11 mouse cellular contexts compared by ENCODE assay signal in the genomic region with DNA sequence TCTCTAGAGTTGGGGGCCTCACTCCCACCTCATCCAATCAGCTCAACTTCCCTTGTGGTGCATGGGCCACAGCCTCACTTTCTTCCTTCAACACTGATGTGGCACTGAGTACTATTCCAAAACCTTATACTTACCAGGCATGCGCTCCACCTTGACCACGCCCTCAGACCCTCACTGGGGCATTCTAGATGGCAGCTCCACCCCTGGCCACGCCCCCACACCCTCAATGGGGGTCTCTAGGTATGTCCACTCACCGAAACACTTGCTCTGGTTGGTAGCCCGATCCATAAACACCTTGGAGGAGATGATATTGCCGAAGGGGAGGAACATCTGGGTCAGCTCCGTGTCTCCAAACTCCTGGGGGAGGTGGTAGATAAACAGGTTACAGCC. TPM values are rescaled to one million over a fixed set of nuclear protein-coding genes. Genes with fewer than 3 reads are reported as not detected.
DNase-seq lines count a peak whose midpoint lies in the region; ATAC-seq and TF ChIP-seq lines count a peak whose summit lies in the region.
"Had no signal": no experiment of that assay in that cellular context is flagged by ENCODE, and none has a peak within 500 bp of the region (broad histone marks: within the 10 kb centered on the region; RNA-seq: fewer than 3 reads in every experiment).

No protein-coding gene starts in this region.

- no peak for DNase-seq in kidney, postnatal 14 days
- DNase-seq in midbrain, embryonic 11.5 days (ENCODE audit: low spot score, missing footprints) = peak; percentile 83
- DNase-seq in midbrain, embryonic 14.5 days = no peak
- peak; percentile 61 for DNase-seq in testis, postnatal 10 days (ENCODE audit: low spot score)

- no peaks in the 10 kb centered on the region for H3K36me3 ChIP-seq in kidney, embryonic 15.5 days
- H3K36me3 ChIP-seq in midbrain, embryonic 11.5 days (ENCODE audit: control insufficient read depth, insufficient read depth, low read length) = no peaks in the 10 kb centered on the region
- H3K36me3 ChIP-seq in midbrain, embryonic 14.5 days (ENCODE audit: control insufficient read depth, insufficient read depth, low read length) = peaks cover 47% of the 10 kb centered on the region
- H3K36me3 ChIP-seq in intestine, postnatal 0 days (ENCODE audit: control insufficient read depth, insufficient read depth) = no peaks in the 10 kb centered on the region
- H3K36me3 ChIP-seq: heart, embryonic 13.5 days had no signal

- H3K4me3 ChIP-seq in kidney, embryonic 15.5 days (replicated peaks) = peak overlapping the region; percentile 21; the same call in 1 of the 2 replicates
- no peak overlapping the region for H3K4me3 ChIP-seq in midbrain, embryonic 11.5 days (ENCODE audit: low read depth, low read length)
- no peak overlapping the region for H3K4me3 ChIP-seq in midbrain, embryonic 14.5 days (replicated peaks; ENCODE audit: low read depth, low read length)
- H3K4me3 ChIP-seq in intestine, postnatal 0 days (ENCODE audit: low read depth, low read length) = 0 out of 2 replicates have a peak overlapping the region, but pooled peaks have one; percentile 11
- H3K4me3 ChIP-seq: erythroblast, embryonic 14.5 days; heart, embryonic 13.5 days; midbrain, embryonic 10.5 days; neural tube, embryonic 13.5 days had no signal

- peaks cover 99% of the 10 kb centered on the region for H3K27me3 ChIP-seq in kidney, embryonic 15.5 days
- H3K27me3 ChIP-seq in midbrain, embryonic 11.5 days (ENCODE audit: control insufficient read depth, insufficient read depth, low read length) = peaks cover 58% of the 10 kb centered on the region
- H3K27me3 ChIP-seq in midbrain, embryonic 14.5 days (ENCODE audit: control insufficient read depth, insufficient read depth, low read length) = peaks cover 37% of the 10 kb centered on the region
- peaks cover 62% of the 10 kb centered on the region for H3K27me3 ChIP-seq in intestine, postnatal 0 days (replicated peaks; ENCODE audit: control insufficient read depth, insufficient read depth, low read length)

- 34% methylated on average over 7 of the region's 7 CpGs for WGBS in kidney, embryonic 15.5 days
- WGBS in midbrain, embryonic 11.5 days = 35% methylated on average over 7 of the region's 7 CpGs
- 49% methylated on average over 7 of the region's 7 CpGs for WGBS in midbrain, embryonic 14.5 days
- 43% methylated on average over 7 of the region's 7 CpGs for WGBS in intestine, postnatal 0 days

- no peak for ATAC-seq in kidney, embryonic 15.5 days (replicated peaks; ENCODE audit: low FRiP score)
- ATAC-seq in midbrain, embryonic 11.5 days (ENCODE audit: low FRiP score) = no peak
- ATAC-seq in midbrain, embryonic 14.5 days (ENCODE audit: low FRiP score, low TSS enrichment) = no peak
- ATAC-seq in intestine, postnatal 0 days = no peak
- no peak for ATAC-seq in granulocyte monocyte progenitor cell, adult 5-6 weeks (replicated peaks; ENCODE audit: poor library complexity, severe bottlenecking)

- no peak overlapping the region for H3K9ac ChIP-seq in kidney, embryonic 15.5 days
- H3K9ac ChIP-seq in midbrain, embryonic 11.5 days (ENCODE audit: low read length) = no peak overlapping the region
- H3K9ac ChIP-seq in midbrain, embryonic 14.5 days (replicated peaks; ENCODE audit: low read length) = no peak overlapping the region
- H3K9ac ChIP-seq in intestine, postnatal 0 days (ENCODE audit: low read depth, low read length) = no peak overlapping the region
- H3K9ac ChIP-seq: heart, embryonic 13.5 days; neural tube, embryonic 13.5 days had no signal

- no peak for TF ChIP-seq CTCF in intestine, postnatal 0 days (IDR thresholded peaks at IDR 0.05; ENCODE audit: low read depth)

- H3K27ac ChIP-seq in kidney, embryonic 15.5 days = no peak overlapping the region
- H3K27ac ChIP-seq in midbrain, embryonic 11.5 days (ENCODE audit: low read depth, low read length) = no peak overlapping the region
- H3K27ac ChIP-seq in midbrain, embryonic 14.5 days (replicated peaks; ENCODE audit: low read depth, low read length) = no peak overlapping the region
- no peak overlapping the region for H3K27ac ChIP-seq in intestine, postnatal 0 days (ENCODE audit: low read depth, low read length)
- H3K27ac ChIP-seq: heart, embryonic 13.5 days; midbrain, embryonic 10.5 days; neural tube, embryonic 13.5 days had no signal

- peaks cover 27% of the 10 kb centered on the region for H3K4me1 ChIP-seq in kidney, embryonic 15.5 days
- peaks cover 8% of the 10 kb centered on the region for H3K4me1 ChIP-seq in midbrain, embryonic 11.5 days (ENCODE audit: control insufficient read depth, insufficient read depth, low read length)
- H3K4me1 ChIP-seq in midbrain, embryonic 14.5 days (ENCODE audit: control insufficient read depth, insufficient read depth, low read length) = peaks cover 7% of the 10 kb centered on the region; the same call in 1 of the 2 replicates
- peaks cover 4% of the 10 kb centered on the region for H3K4me1 ChIP-seq in intestine, postnatal 0 days (replicated peaks; ENCODE audit: control insufficient read depth, insufficient read depth, low read length)

- peak overlapping the region; percentile 42 for H3K4me2 ChIP-seq in kidney, embryonic 15.5 days
- H3K4me2 ChIP-seq in midbrain, embryonic 11.5 days = no peak overlapping the region
- H3K4me2 ChIP-seq in midbrain, embryonic 14.5 days (ENCODE audit: low read length) = no peak overlapping the region
- H3K4me2 ChIP-seq in intestine, postnatal 0 days (replicated peaks; ENCODE audit: low read depth) = peak overlapping the region; percentile 54
- H3K4me2 ChIP-seq: heart, embryonic 13.5 days; neural tube, embryonic 13.5 days had no signal

- no peaks in the 10 kb centered on the region for H3K9me3 ChIP-seq in kidney, embryonic 15.5 days (replicated peaks)
- no peaks in the 10 kb centered on the region for H3K9me3 ChIP-seq in midbrain, embryonic 11.5 days (ENCODE audit: control insufficient read depth, low read length)
- no peaks in the 10 kb centered on the region for H3K9me3 ChIP-seq in midbrain, embryonic 14.5 days (ENCODE audit: control insufficient read depth, low read length)
- H3K9me3 ChIP-seq in intestine, postnatal 0 days (ENCODE audit: control insufficient read depth) = no peaks in the 10 kb centered on the region
- H3K9me3 ChIP-seq: heart, embryonic 13.5 days; midbrain, embryonic 10.5 days; neural tube, embryonic 13.5 days had no signal

RNA-seq across cellular contexts. Expression of a gene that starts 7.0 kb away (rescaled TPM):
- polyA plus RNA-seq in kidney, embryonic 15.5 days (2015; fragmentation: Nextera tagmentation; extraction: Ambion mirVana) = 67.9 and 84.5 TPM in 2 replicates
- polyA plus RNA-seq in midbrain, embryonic 11.5 days (2014; fragmentation: Nextera tagmentation; extraction: Ambion mirVana) = 6.6 and 6.9 TPM in 2 replicates
- 11.2 and 13.7 TPM in 2 replicates for polyA plus RNA-seq in midbrain, embryonic 14.5 days (2014; fragmentation: Nextera tagmentation; extraction: Ambion mirVana)
- polyA plus RNA-seq in intestine, postnatal 0 days (2015; fragmentation: Nextera tagmentation; extraction: Ambion mirVana) = 29.2 and 35.1 TPM in 2 replicates
- 39.6 and 41.7 TPM in 2 replicates for total RNA-seq in granulocyte monocyte progenitor cell, adult 5-6 weeks (2014; fragmentation: Nextera tagmentation)
- total RNA-seq in granulocyte monocyte progenitor cell, adult 5-6 weeks (2017) = 5.3 and 10.5 TPM in 2 replicates

RNA-seq across cellular contexts. Expression of a gene that starts 20.1 kb away (rescaled TPM):
- polyA plus RNA-seq in kidney, embryonic 15.5 days (2015; fragmentation: Nextera tagmentation; extraction: Ambion mirVana) = 0.50 and 0.82 TPM in 2 replicates
- polyA plus RNA-seq in midbrain, embryonic 11.5 days (2014; fragmentation: Nextera tagmentation; extraction: Ambion mirVana) = 10.0 and 13.1 TPM in 2 replicates
- 61.3 and 117 TPM in 2 replicates for polyA plus RNA-seq in midbrain, embryonic 14.5 days (2014; fragmentation: Nextera tagmentation; extraction: Ambion mirVana)
- polyA plus RNA-seq in intestine, postnatal 0 days (2015; fragmentation: Nextera tagmentation; extraction: Ambion mirVana) = 0.76 and 1.0 TPM in 2 replicates
- total RNA-seq in granulocyte monocyte progenitor cell, adult 5-6 weeks (2014; fragmentation: Nextera tagmentation) = not detected in 2 replicates
- not detected in 2 replicates for total RNA-seq in granulocyte monocyte progenitor cell, adult 5-6 weeks (2017)
- polyA plus RNA-seq: erythroblast, embryonic 14.5 days had no signal

RNA-seq across cellular contexts. Expression of a gene that starts 33.8 kb away (rescaled TPM):
- polyA plus RNA-seq in kidney, embryonic 15.5 days (2015; fragmentation: Nextera tagmentation; extraction: Ambion mirVana) = 85.7 and 93.5 TPM in 2 replicates
- 40.4 and 44.5 TPM in 2 replicates for polyA plus RNA-seq in midbrain, embryonic 11.5 days (2014; fragmentation: Nextera tagmentation; extraction: Ambion mirVana)
- 51.6 and 51.8 TPM in 2 replicates for polyA plus RNA-seq in midbrain, embryonic 14.5 days (2014; fragmentation: Nextera tagmentation; extraction: Ambion mirVana)
- polyA plus RNA-seq in intestine, postnatal 0 days (2015; fragmentation: Nextera tagmentation; extraction: Ambion mirVana) = 58.6 and 61.1 TPM in 2 replicates
- 124 and 140 TPM in 2 replicates for total RNA-seq in granulocyte monocyte progenitor cell, adult 5-6 weeks (2014; fragmentation: Nextera tagmentation)
- 83.1 and 128 TPM in 2 replicates for total RNA-seq in granulocyte monocyte progenitor cell, adult 5-6 weeks (2017)

RNA-seq across cellular contexts. Expression of a gene that starts 37.5 kb away (rescaled TPM):
- 1.2 and 1.4 TPM in 2 replicates for polyA plus RNA-seq in kidney, embryonic 15.5 days (2015; fragmentation: Nextera tagmentation; extraction: Ambion mirVana)
- 0.37 and 0.43 TPM in 2 replicates for polyA plus RNA-seq in midbrain, embryonic 11.5 days (2014; fragmentation: Nextera tagmentation; extraction: Ambion mirVana)
- 0.34 and 0.47 TPM in 2 replicates for polyA plus RNA-seq in midbrain, embryonic 14.5 days (2014; fragmentation: Nextera tagmentation; extraction: Ambion mirVana)
- 0.50 and 0.74 TPM in 2 replicates for polyA plus RNA-seq in intestine, postnatal 0 days (2015; fragmentation: Nextera tagmentation; extraction: Ambion mirVana)
- total RNA-seq in granulocyte monocyte progenitor cell, adult 5-6 weeks (2014; fragmentation: Nextera tagmentation) = 7.8 and 10.5 TPM in 2 replicates
- 7.0 and 9.2 TPM in 2 replicates for total RNA-seq in granulocyte monocyte progenitor cell, adult 5-6 weeks (2017)

Comparison
In these comparisons a context has a peak if more than half of its experiments do, and no peak if none do; other contexts are left out.
1. DNase-seq: peak in midbrain, embryonic 11.5 days (single experiment) and testis, postnatal 10 days (single experiment); none in kidney, postnatal 14 days (single experiment) and midbrain, embryonic 14.5 days (single experiment).
2. H3K4me2 ChIP-seq: peak in kidney, embryonic 15.5 days (single experiment) and intestine, postnatal 0 days (single experiment); none in midbrain, embryonic 11.5 days (single experiment) and midbrain, embryonic 14.5 days (single experiment).
3. H3K4me3 ChIP-seq: peak in kidney, embryonic 15.5 days (single experiment) and intestine, postnatal 0 days (single experiment); none in midbrain, embryonic 11.5 days (single experiment) and midbrain, embryonic 14.5 days (single experiment).